Mouse (Mus musculus) lung, postnatal 25 days (tissue): ENCODE data around the gene Rho.

Experiments used
- DNase-seq: peaks from one replicate; pipeline ENCODE4 v3.0.0; 2022; ENCODE audit warnings: low spot score

Rho gene

GRCm38 (mm10) chr6:115915601-115916445 lies 15.7 kb upstream of the Rho start:
- DNase-seq = no peak

GRCm38 (mm10) chr6:115916611-115917010 lies 14.9 kb upstream of the Rho start:
- no peak for DNase-seq

- no peak for DNase-seq
Measured at GRCm38 (mm10) chr6:115918615-115919014, 12.9 kb upstream of the Rho start.

GRCm38 (mm10) chr6:115919876-115920275 lies 11.7 kb upstream of the Rho start:
- DNase-seq = no peak

- DNase-seq = peak; percentile 28
Measured at GRCm38 (mm10) chr6:115924829-115925228, 6.7 kb upstream of the Rho start.

GRCm38 (mm10) chr6:115926416-115926815 lies 5.1 kb upstream of the Rho start:
- DNase-seq = no peak

GRCm38 (mm10) chr6:115927292-115928242 lies 4.0 kb upstream of the Rho start:
- no peak for DNase-seq

GRCm38 (mm10) chr6:115930018-115930417 lies 1.5 kb upstream of the Rho start:
- DNase-seq = no peak

GRCm38 (mm10) chr6:115932391-115932790 lies 843 bp downstream of the Rho start:
- no peak for DNase-seq

GRCm38 (mm10) chr6:115935544-115935943 lies 4.0 kb downstream of the Rho start:
- no peak for DNase-seq

GRCm38 (mm10) chr6:115938011-115938410 lies 6.5 kb downstream of the Rho start:
- DNase-seq = no peak

- no peak for DNase-seq
Measured at GRCm38 (mm10) chr6:115938798-115939197, 7.2 kb downstream of the Rho start.

GRCm38 (mm10) chr6:115940603-115941002 lies 9.1 kb downstream of the Rho start:
- DNase-seq = no peak

GRCm38 (mm10) chr6:115941128-115941527 lies 9.6 kb downstream of the Rho start:
- DNase-seq = no peak

- no peak for DNase-seq
Measured at GRCm38 (mm10) chr6:115943498-115944427, 12.2 kb downstream of the Rho start.

GRCm38 (mm10) chr6:115944638-115945037 lies 13.1 kb downstream of the Rho start, which contains the start of gene H1foo:
Gene H1foo, plus strand, starts transcription at chr6:115944938.
- DNase-seq = no peak

GRCm38 (mm10) chr6:115945633-115946032 lies 14.1 kb downstream of the Rho start:
- no peak for DNase-seq

- DNase-seq = no peak
Measured at GRCm38 (mm10) chr6:115946389-115946788, 14.8 kb downstream of the Rho start.

GRCm38 (mm10) chr6:115954506-115955074 lies 23.0 kb downstream of the Rho start:
- DNase-seq = no peak

- no peak for DNase-seq
Measured at GRCm38 (mm10) chr6:115955169-115955568, 23.6 kb downstream of the Rho start.

GRCm38 (mm10) chr6:115955664-115956063 lies 24.1 kb downstream of the Rho start:
- DNase-seq = no peak
